Mouse (Mus musculus) embryonic facial prominence, embryonic 10.5 days (tissue): ENCODE results near the gene H3f3b. TPM values are rescaled to one million over a fixed set of nuclear protein-coding genes. Genes with fewer than 3 reads are reported as not detected.

Source experiments
- DNase-seq: peaks from one replicate; pipeline ENCODE4 v3.0.0-alpha.2; 2017; ENCODE audit warnings: low spot score
- H3K27ac ChIP-seq: fragments of 300-500 bp; sonication (generic); replicated peaks from 2 replicates; pipeline ENCODE4 v1.5.1; 2016; ENCODE audit warnings: mild to moderate bottlenecking
- H3K27me3 ChIP-seq: fragments of 300-500 bp; sonication (generic); replicated peaks from 2 replicates; pipeline ENCODE4 v1.6.1; 2016; ENCODE audit warnings: low read depth, mild to moderate bottlenecking; ENCODE audit not compliant: poor library complexity, severe bottlenecking
- H3K36me3 ChIP-seq: fragments of 300-500 bp; sonication (generic); replicated peaks from 2 replicates; pipeline ENCODE4 v1.6.1; 2016; ENCODE audit warnings: mild to moderate bottlenecking, moderate library complexity
- H3K4me1 ChIP-seq: fragments of 300-500 bp; sonication (generic); 2 replicates; pipeline ENCODE4 v1.6.1; 2016
- H3K4me3 ChIP-seq: fragments of 300-500 bp; sonication (generic); 2 replicates; pipeline ENCODE4 v1.5.1; 2016; ENCODE audit warnings: mild to moderate bottlenecking, moderate library complexity
- H3K9me3 ChIP-seq: fragments of 300-500 bp; sonication (generic); 2 replicates; pipeline ENCODE4 v1.6.1; 2016; ENCODE audit warnings: mild to moderate bottlenecking
- WGBS: fragments of 180-500 bp; shearing (Covaris S2); methylation state at CpG from one replicate; pipeline ENCODE4 v1.1.7; 2016; 5-methylcytosine and 5-hydroxymethylcytosine counted together
- polyA plus RNA-seq: library from polyadenylated mRNA; unstranded; fragments of >200 nt; fragmentation: Nextera tagmentation; extraction: Ambion mirVana; gene quantifications from 2 replicates; pipeline ENCODE4 v1.2.1, GENCODE M21; 2016

The H3f3b gene
- 1,824 and 1,981 TPM in 2 replicates for polyA plus RNA-seq

- 81% methylated on average over 4 of the region's 4 CpGs for WGBS
- Histone ChIP-seq H3K27ac (no peak within 1 kb of the TSS), H3K9me3 (no peaks in the 10 kb centered on the region), H3K4me3 (no peak within 1 kb of the TSS), H3K4me1 (peaks cover 20% of the 10 kb centered on the region), H3K36me3 (peaks cover 17% of the 10 kb centered on the region), H3K27me3 (no peaks in the 10 kb centered on the region)
- DNase-seq, result no peak
Measured at GRCm38 (mm10) chr11:116027756-116028155, at the start of gene H3f3b. TSS of gene H3f3b (minus strand) at chr11:116027962.

- DNase-seq, result no peak
- 87% methylated on average over 7 of the region's 7 CpGs for WGBS
Measured at GRCm38 (mm10) chr11:116076836-116077235, 49.1 kb upstream of the H3f3b start.

GRCm38 (mm10) chr11:116076266-116076540 is 48.4 kb upstream of the H3f3b start:
- no peak for DNase-seq
- Histone ChIP-seq H3K4me1 (peaks cover 64% of the 10 kb centered on the region), H3K9me3 (no peaks in the 10 kb centered on the region), H3K36me3 (peaks cover 26% of the 10 kb centered on the region), H3K27ac (peak overlapping the region; percentile 76), H3K27me3 (no peaks in the 10 kb centered on the region), H3K4me3 (peak overlapping the region; percentile 53; the same call in 1 of the 2 replicates)
- 55% methylated on average over 7 of the region's 7 CpGs for WGBS

More at GRCm38 (mm10) chr11:116076836-116077235, 49.1 kb upstream of the H3f3b start:
- H3K9me3 ChIP-seq, result no peaks in the 10 kb centered on the region
- H3K4me1 ChIP-seq, result peaks cover 68% of the 10 kb centered on the region
- H3K36me3 ChIP-seq, result peaks cover 32% of the 10 kb centered on the region
- H3K27ac ChIP-seq, result peak overlapping the region; percentile 76
- H3K4me3 ChIP-seq, result peak overlapping the region; percentile 53
- no peaks in the 10 kb centered on the region for H3K27me3 ChIP-seq

- 57% methylated on average over 20 of the region's 20 CpGs for WGBS
- H3K4me1 ChIP-seq, result peaks cover 62% of the 10 kb centered on the region
- peaks cover 21% of the 10 kb centered on the region for H3K36me3 ChIP-seq
- no peaks in the 10 kb centered on the region for H3K9me3 ChIP-seq
- peak overlapping the region; percentile 53; the same call in 1 of the 2 replicates for H3K4me3 ChIP-seq
- peak overlapping the region; percentile 76 for H3K27ac ChIP-seq
- H3K27me3 ChIP-seq, result no peaks in the 10 kb centered on the region
- DNase-seq, result no peak
Measured at GRCm38 (mm10) chr11:116075539-116076265, 47.9 kb upstream of the H3f3b start.

- no peaks in the 10 kb centered on the region for H3K9me3 ChIP-seq
- H3K4me1 ChIP-seq, result peaks cover 50% of the 10 kb centered on the region
- no peaks in the 10 kb centered on the region for H3K27me3 ChIP-seq
- 56% methylated on average over 7 of the region's 7 CpGs for WGBS
- H3K27ac ChIP-seq, result peak overlapping the region; percentile 1; the same call in 1 of the 2 replicates
- H3K4me3 ChIP-seq, result no peak overlapping the region
- H3K36me3 ChIP-seq, result peaks cover 9% of the 10 kb centered on the region
- no peak for DNase-seq
Measured at GRCm38 (mm10) chr11:116074436-116074991, 46.8 kb upstream of the H3f3b start.

GRCm38 (mm10) chr11:116072608-116073007 is 44.8 kb upstream of the H3f3b start:
- WGBS, result 79% methylated on average over 3 of the region's 3 CpGs

GRCm38 (mm10) chr11:116071510-116071909 is 43.7 kb upstream of the H3f3b start:
- Histone ChIP-seq H3K36me3 (no peaks in the 10 kb centered on the region), H3K4me1 (peaks cover 23% of the 10 kb centered on the region), H3K9me3 (no peaks in the 10 kb centered on the region), H3K4me3 (no peak overlapping the region), H3K27me3 (no peaks in the 10 kb centered on the region), H3K27ac (no peak overlapping the region)
- 64% methylated on average over 5 of the region's 5 CpGs for WGBS
- DNase-seq, result no peak

More at GRCm38 (mm10) chr11:116072608-116073007, 44.8 kb upstream of the H3f3b start:
- Histone ChIP-seq H3K4me1 (peaks cover 31% of the 10 kb centered on the region), H3K36me3 (no peaks in the 10 kb centered on the region), H3K27ac (no peak overlapping the region), H3K9me3 (no peaks in the 10 kb centered on the region), H3K27me3 (no peaks in the 10 kb centered on the region), H3K4me3 (no peak overlapping the region)
- no peak for DNase-seq

- peaks cover 32% of the 10 kb centered on the region for H3K36me3 ChIP-seq
- 88% methylated on average over 12 of the region's 12 CpGs for WGBS
- peaks cover 17% of the 10 kb centered on the region; the same call in 1 of the 2 replicates for H3K4me1 ChIP-seq
- no peaks in the 10 kb centered on the region for H3K27me3 ChIP-seq
- no peak for DNase-seq
- no peak overlapping the region for H3K27ac ChIP-seq
- no peak overlapping the region for H3K4me3 ChIP-seq
- H3K9me3 ChIP-seq, result no peaks in the 10 kb centered on the region
Measured at GRCm38 (mm10) chr11:116065345-116065744, 37.6 kb upstream of the H3f3b start.

GRCm38 (mm10) chr11:116064187-116064867 is 36.6 kb upstream of the H3f3b start:
- no peak overlapping the region; the same call in 1 of the 2 replicates for H3K27ac ChIP-seq
- no peak for DNase-seq
- 65% methylated on average over 23 of the region's 23 CpGs for WGBS
- H3K36me3 ChIP-seq, result peaks cover 42% of the 10 kb centered on the region
- no peak overlapping the region for H3K4me3 ChIP-seq
- H3K4me1 ChIP-seq, result peaks cover 17% of the 10 kb centered on the region; the same call in 1 of the 2 replicates
- H3K27me3 ChIP-seq, result no peaks in the 10 kb centered on the region
- H3K9me3 ChIP-seq, result no peaks in the 10 kb centered on the region

GRCm38 (mm10) chr11:116063562-116063961 is 35.8 kb upstream of the H3f3b start:
- Histone ChIP-seq H3K4me3 (no peak overlapping the region), H3K27me3 (no peaks in the 10 kb centered on the region), H3K9me3 (no peaks in the 10 kb centered on the region), H3K36me3 (peaks cover 50% of the 10 kb centered on the region), H3K4me1 (peaks cover 17% of the 10 kb centered on the region; the same call in 1 of the 2 replicates), H3K27ac (peak overlapping the region; percentile 40)
- no peak for DNase-seq
- WGBS, result 66% methylated on average over 13 of the region's 13 CpGs

- Histone ChIP-seq H3K36me3 (peaks cover 60% of the 10 kb centered on the region), H3K27me3 (no peaks in the 10 kb centered on the region), H3K9me3 (no peaks in the 10 kb centered on the region), H3K4me3 (no peak overlapping the region), H3K4me1 (peaks cover 17% of the 10 kb centered on the region; the same call in 1 of the 2 replicates), H3K27ac (no peak overlapping the region)
- 67% methylated on average over 8 of the region's 8 CpGs for WGBS
- no peak for DNase-seq
Measured at GRCm38 (mm10) chr11:116062521-116062920, 34.8 kb upstream of the H3f3b start.

- WGBS, result 87% methylated on average over 13 of the region's 13 CpGs
- Histone ChIP-seq H3K4me3 (no peak overlapping the region), H3K27ac (no peak overlapping the region), H3K4me1 (peaks cover 15% of the 10 kb centered on the region; the same call in 1 of the 2 replicates), H3K9me3 (no peaks in the 10 kb centered on the region), H3K36me3 (peaks cover 67% of the 10 kb centered on the region), H3K27me3 (no peaks in the 10 kb centered on the region)
- no peak for DNase-seq
Measured at GRCm38 (mm10) chr11:116061641-116062415, 34.1 kb upstream of the H3f3b start.
